Mouse (Mus musculus): ENCODE data around the gene Malsu1. TPM values are rescaled to one million over a fixed set of nuclear protein-coding genes. Genes with fewer than 3 reads are reported as not detected.

The Malsu1 gene
- polyA plus RNA-seq (2014; fragmentation: Illumina TruSeq; extraction: RNeasy Lipid Tissue Mini Kit (QIAGEN cat#74804); ENCODE audit: low read depth, low replicate concordance): 29.0 TPM

GRCm38 (mm10) chr6:49073304-49074116 is at the start of gene Malsu1:
Gene Malsu1 (plus strand): TSS chr6:49073795.

GRCm38 (mm10) chr6:49036275-49037267 is 37.0 kb upstream of the Malsu1 start, which contains the start of gene Gpnmb:
Gene Gpnmb (plus strand): TSS chr6:49036546.

Other genes with a start within 250 kb of the Malsu1 start
- gene Tmem176a, start 232.9 kb upstream of the Malsu1 start, polyA plus RNA-seq (2014; fragmentation: Illumina TruSeq; extraction: RNeasy Lipid Tissue Mini Kit (QIAGEN cat#74804); ENCODE audit: low read depth, low replicate concordance): 200 TPM
- gene Tmem176b, start 232.3 kb upstream of the Malsu1 start, polyA plus RNA-seq (2014; fragmentation: Illumina TruSeq; extraction: RNeasy Lipid Tissue Mini Kit (QIAGEN cat#74804); ENCODE audit: low read depth, low replicate concordance): 47.6 TPM
- not detected for gene Aoc1, start 200.9 kb upstream of the Malsu1 start, polyA plus RNA-seq (2014; fragmentation: Illumina TruSeq; extraction: RNeasy Lipid Tissue Mini Kit (QIAGEN cat#74804); ENCODE audit: low read depth, low replicate concordance)
- not detected for gene 1600015I10Rik, start 143.9 kb upstream of the Malsu1 start, polyA plus RNA-seq (2014; fragmentation: Illumina TruSeq; extraction: RNeasy Lipid Tissue Mini Kit (QIAGEN cat#74804); ENCODE audit: low read depth, low replicate concordance)
- gene Doxl2, start 98.8 kb upstream of the Malsu1 start, polyA plus RNA-seq (2014; fragmentation: Illumina TruSeq; extraction: RNeasy Lipid Tissue Mini Kit (QIAGEN cat#74804); ENCODE audit: low read depth, low replicate concordance): not detected
- gene Svs1, start 86.9 kb upstream of the Malsu1 start, polyA plus RNA-seq (2014; fragmentation: Illumina TruSeq; extraction: RNeasy Lipid Tissue Mini Kit (QIAGEN cat#74804); ENCODE audit: low read depth, low replicate concordance): not detected
- gene Gpnmb, start 37.2 kb upstream of the Malsu1 start, polyA plus RNA-seq (2014; fragmentation: Illumina TruSeq; extraction: RNeasy Lipid Tissue Mini Kit (QIAGEN cat#74804); ENCODE audit: low read depth, low replicate concordance): 1.0 TPM
- 0.17 TPM for gene Igf2bp3, start 141.2 kb downstream of the Malsu1 start, polyA plus RNA-seq (2014; fragmentation: Illumina TruSeq; extraction: RNeasy Lipid Tissue Mini Kit (QIAGEN cat#74804); ENCODE audit: low read depth, low replicate concordance)
- 193 TPM for gene Tra2a, start 190.2 kb downstream of the Malsu1 start, polyA plus RNA-seq (2014; fragmentation: Illumina TruSeq; extraction: RNeasy Lipid Tissue Mini Kit (QIAGEN cat#74804); ENCODE audit: low read depth, low replicate concordance)
- gene Ccdc126, start 245.5 kb downstream of the Malsu1 start, polyA plus RNA-seq (2014; fragmentation: Illumina TruSeq; extraction: RNeasy Lipid Tissue Mini Kit (QIAGEN cat#74804); ENCODE audit: low read depth, low replicate concordance): 46.8 TPM

Data from adrenal gland, adult 10 weeks (tissue).